Mouse (Mus musculus) macrophage (primary cell): ENCODE data around the gene Sptssa. TPM values are rescaled to one million over a fixed set of nuclear protein-coding genes. Genes with fewer than 3 reads are reported as not detected.
"Not testable (repeated sequence)": the region's sequence is repeated elsewhere in the genome, so short reads cannot be mapped to it uniquely, and the experiment has no call there.

Source experiments
- H3K27ac ChIP-seq: fragments of 350-480 bp; formaldehyde crosslinking; 2 replicates; pipeline ENCODE4 v1.9.0; 2021
- H3K36me3 ChIP-seq: fragments of 350-480 bp; formaldehyde crosslinking; 2 replicates; pipeline ENCODE4 v1.9.0; 2021; ENCODE audit errors: inconsistent target
- H3K4me3 ChIP-seq: fragments of 350-480 bp; formaldehyde crosslinking; 2 replicates; pipeline ENCODE4 v1.9.0; 2021; ENCODE audit errors: inconsistent target
- H3K79me2 ChIP-seq: fragments of 350-480 bp; formaldehyde crosslinking; 2 replicates; pipeline ENCODE4 v1.9.0; 2021; ENCODE audit errors: inconsistent target
- WGBS: methylation state at CpG from one replicate; pipeline ENCODE4 v1.1.7; 2026; ENCODE audit warnings: inconsistent platforms; ENCODE audit not compliant: missing documents; 5-methylcytosine and 5-hydroxymethylcytosine counted together
- polyA plus RNA-seq: library from polyadenylated mRNA; stranded (reverse); fragments of 250-400 nt; gene quantifications from 3 replicates; pipeline ENCODE4 v1.2.4, GENCODE M21; 2018; ENCODE audit warnings: inconsistent platforms

Sptssa gene
- polyA plus RNA-seq, 1 experiment from 2014 or later, result 132 TPM

GRCm38 (mm10) chr12:54665526-54665925 lies 9.2 kb upstream of the Sptssa start:
- no peak overlapping the region for H3K4me3 ChIP-seq
- no peaks in the 10 kb centered on the region for H3K79me2 ChIP-seq
- H3K36me3 ChIP-seq, result peaks cover 11% of the 10 kb centered on the region; the same call in 1 of the 2 replicates
- no peak overlapping the region for H3K27ac ChIP-seq
- 93% methylated on average over 6 of the region's 6 CpGs for WGBS

- H3K79me2 ChIP-seq, H3K4me3 ChIP-seq, H3K36me3 ChIP-seq, H3K27ac ChIP-seq: not testable (repeated sequence)
- 93% methylated on average over 5 of the region's 5 CpGs for whole genome bisulfite sequencing
Observed at GRCm38 (mm10) chr12:54661470-54661869, 5.1 kb upstream of the Sptssa start.

DNA sequence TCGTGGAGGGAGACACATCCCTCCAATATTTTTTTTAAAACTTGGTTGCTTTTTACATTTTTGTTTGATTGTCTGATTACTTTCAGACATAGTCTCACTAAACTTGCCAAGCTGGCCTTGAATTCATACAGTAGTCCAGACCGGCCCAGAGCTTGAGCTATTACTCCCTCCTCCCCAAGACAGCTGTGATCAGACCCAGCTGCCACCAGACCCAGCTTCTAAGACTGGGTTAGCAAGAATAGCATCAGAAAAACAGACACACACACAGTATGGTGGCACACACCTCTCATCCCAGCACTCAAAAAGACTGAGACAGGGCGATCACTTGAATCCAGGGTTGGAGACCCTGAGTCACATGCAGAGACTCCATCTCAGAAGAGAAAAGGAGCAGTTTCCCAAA lies 3.5 kb upstream of the Sptssa start:
- Histone ChIP-seq H3K4me3 (no peak overlapping the region), H3K27ac (no peak overlapping the region), H3K36me3 (no peaks in the 10 kb centered on the region), H3K79me2 (peaks cover 9% of the 10 kb centered on the region)
- 100% methylated on average over 3 of the region's 3 CpGs for WGBS

- 39% methylated on average over 7 of the region's 7 CpGs for WGBS
- no peaks in the 10 kb centered on the region for H3K36me3 ChIP-seq
- H3K79me2 ChIP-seq, result peaks cover 22% of the 10 kb centered on the region
- H3K27ac ChIP-seq, result no peak overlapping the region
- H3K4me3 ChIP-seq, result no peak overlapping the region
Observed at GRCm38 (mm10) chr12:54658425-54659092, 2.2 kb upstream of the Sptssa start.

- Histone ChIP-seq H3K4me3 (no peak overlapping the region), H3K27ac (no peak overlapping the region), H3K36me3 (no peaks in the 10 kb centered on the region), H3K79me2 (peaks cover 28% of the 10 kb centered on the region)
- WGBS, result 97% methylated on average over 5 of the region's 5 CpGs
Observed at GRCm38 (mm10) chr12:54657951-54658350, 1.6 kb upstream of the Sptssa start.

- Histone ChIP-seq H3K27ac (no peak overlapping the region), H3K36me3 (no peaks in the 10 kb centered on the region), H3K4me3 (no peak overlapping the region), H3K79me2 (peaks cover 35% of the 10 kb centered on the region)
- 73% methylated on average over 2 of the region's 2 CpGs for WGBS
Observed at GRCm38 (mm10) chr12:54657226-54657625, 853 bp upstream of the Sptssa start.

- Histone ChIP-seq H3K79me2 (peaks cover 47% of the 10 kb centered on the region), H3K4me3 (peak overlapping the region; percentile 94), H3K36me3 (no peaks in the 10 kb centered on the region), H3K27ac (peak overlapping the region; percentile 96)
- 1% methylated on average over 22 of the region's 22 CpGs for WGBS
Observed at GRCm38 (mm10) chr12:54656039-54656395, 356 bp downstream of the Sptssa start.

DNA sequence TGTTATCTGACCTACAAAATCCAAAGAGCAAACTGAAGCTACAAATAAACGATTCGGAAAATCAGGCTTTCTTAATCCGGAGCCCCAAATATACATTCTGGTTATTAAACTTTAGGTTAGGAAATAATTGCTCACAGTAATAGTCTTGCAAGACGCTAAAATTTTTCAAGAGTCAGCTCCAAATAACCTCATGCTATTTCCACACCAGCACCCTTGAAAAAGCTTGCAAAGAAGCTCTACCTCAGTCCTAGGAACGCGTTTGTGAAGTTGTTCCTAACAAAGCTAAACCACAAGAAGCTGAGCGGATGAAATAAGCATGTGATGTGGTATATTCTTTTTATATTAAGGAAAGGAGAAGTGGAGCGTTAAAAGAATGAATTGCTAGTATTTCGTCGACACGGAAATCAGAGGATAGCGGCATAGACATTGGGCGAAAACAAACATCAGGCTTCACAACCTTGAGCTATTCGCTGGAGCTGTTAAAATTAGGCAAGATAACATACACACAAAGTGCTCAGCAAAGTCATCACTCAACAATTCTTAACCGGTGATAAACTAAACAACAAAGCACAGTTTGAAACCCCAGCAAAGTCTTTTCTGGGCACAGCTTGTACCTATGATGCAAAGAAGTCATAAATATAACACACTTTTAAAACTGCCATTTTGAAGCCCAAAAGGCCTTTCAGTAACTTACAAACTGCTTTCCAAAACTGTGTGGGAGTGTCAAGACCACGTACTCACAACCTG lies 908 bp downstream of the Sptssa start:
- Histone ChIP-seq H3K36me3 (0 out of 2 replicates have a peak, but pooled peaks cover 3% of the 10 kb centered on the region), H3K27ac (peak overlapping the region; percentile 96), H3K4me3 (peak overlapping the region; percentile 94), H3K79me2 (peaks cover 53% of the 10 kb centered on the region)
- 8% methylated on average over 16 of the region's 16 CpGs for WGBS

GRCm38 (mm10) chr12:54654741-54655140 lies 1.6 kb downstream of the Sptssa start:
- peak overlapping the region; percentile 94 for H3K4me3 ChIP-seq
- peaks cover 60% of the 10 kb centered on the region for H3K79me2 ChIP-seq
- H3K27ac ChIP-seq, result peak overlapping the region; percentile 96
- WGBS, result 0% methylated on average over 1 of the region's 1 CpGs
- 0 out of 2 replicates have a peak, but pooled peaks cover 7% of the 10 kb centered on the region for H3K36me3 ChIP-seq

- Histone ChIP-seq H3K4me3 (peak overlapping the region; percentile 94), H3K36me3 (peaks cover 7% of the 10 kb centered on the region; the same call in 1 of the 2 replicates), H3K27ac (peak overlapping the region; percentile 96), H3K79me2 (peaks cover 66% of the 10 kb centered on the region)
- 26% methylated on average over 4 of the region's 4 CpGs for WGBS
Observed at GRCm38 (mm10) chr12:54654141-54654540, 2.2 kb downstream of the Sptssa start.

DNA sequence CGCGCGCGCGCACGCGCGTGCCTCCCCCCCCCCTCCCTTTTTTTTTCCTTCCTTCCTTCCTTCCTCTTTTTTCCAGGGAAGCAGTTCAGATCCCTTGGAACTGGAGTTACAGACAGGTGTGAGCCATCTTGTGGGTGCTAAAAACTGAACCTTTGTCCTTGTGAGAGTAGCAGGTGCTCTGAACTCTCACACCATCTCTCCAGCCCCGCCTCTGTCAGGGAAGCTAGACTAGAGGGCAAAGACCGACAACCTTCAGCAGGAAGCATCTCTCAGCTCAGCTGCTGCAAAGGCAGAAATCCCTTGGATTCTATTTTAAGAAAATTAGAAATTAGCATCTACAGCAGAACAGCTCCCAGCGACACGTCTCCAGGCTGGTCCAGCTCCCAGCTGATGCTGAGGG lies 4.0 kb downstream of the Sptssa start:
- peaks cover 84% of the 10 kb centered on the region for H3K79me2 ChIP-seq
- no peak overlapping the region for H3K27ac ChIP-seq
- peaks cover 17% of the 10 kb centered on the region for H3K36me3 ChIP-seq
- 17% methylated on average over 12 of the region's 12 CpGs for WGBS
- no peak overlapping the region for H3K4me3 ChIP-seq

GRCm38 (mm10) chr12:54651820-54652219 lies 4.6 kb downstream of the Sptssa start:
- Histone ChIP-seq H3K27ac (no peak overlapping the region), H3K36me3 (peaks cover 20% of the 10 kb centered on the region), H3K79me2 (peaks cover 89% of the 10 kb centered on the region), H3K4me3 (no peak overlapping the region)
- 34% methylated on average over 8 of the region's 8 CpGs for WGBS

DNA sequence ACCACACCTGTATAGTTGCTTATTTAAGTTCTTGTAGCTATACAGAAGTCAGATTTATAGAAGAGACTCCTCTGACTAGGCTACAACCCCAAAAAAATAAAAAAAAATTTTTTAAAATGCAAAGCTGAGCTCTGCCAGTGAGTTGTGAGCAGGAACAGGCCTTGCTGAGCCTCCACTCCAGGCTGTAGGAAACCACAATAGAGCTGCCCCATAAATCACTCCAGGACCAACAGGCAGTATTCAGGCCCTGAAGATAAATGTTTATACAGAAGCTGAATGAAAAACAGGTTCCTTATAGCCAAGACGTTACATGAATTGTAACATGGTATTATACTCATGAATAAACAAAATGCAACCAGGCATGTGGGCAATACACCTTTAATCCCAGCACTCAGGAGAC lies 5.2 kb downstream of the Sptssa start:
- Histone ChIP-seq H3K27ac (no peak overlapping the region), H3K4me3 (no peak overlapping the region), H3K79me2 (peaks cover 96% of the 10 kb centered on the region), H3K36me3 (peaks cover 20% of the 10 kb centered on the region)
- 71% methylated on average over 1 of the region's 1 CpGs for WGBS

DNA sequence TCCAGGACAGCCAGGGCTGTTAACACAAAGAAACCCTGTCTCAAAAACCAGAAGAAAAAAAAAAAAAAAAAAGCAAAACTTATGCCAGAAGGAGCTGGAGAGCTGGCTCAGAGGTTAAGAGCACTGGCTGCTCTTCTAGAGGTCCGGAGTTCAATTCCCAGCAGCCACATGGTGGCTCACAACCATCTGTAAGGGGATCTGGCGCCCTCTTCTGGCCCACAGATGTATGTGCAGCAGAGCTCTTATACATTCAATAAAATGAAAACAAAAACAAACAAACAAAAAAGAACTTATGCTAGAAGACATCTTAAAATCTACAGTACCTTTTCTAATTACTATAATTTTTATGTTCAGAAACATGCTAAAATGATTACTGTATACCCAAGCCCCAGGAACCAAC lies 11.4 kb downstream of the Sptssa start:
- Histone ChIP-seq H3K36me3 (peaks cover 18% of the 10 kb centered on the region), H3K79me2 (peaks cover 50% of the 10 kb centered on the region), H3K27ac (no peak overlapping the region), H3K4me3 (no peak overlapping the region)
- WGBS, result 100% methylated on average over 2 of the region's 2 CpGs

DNA sequence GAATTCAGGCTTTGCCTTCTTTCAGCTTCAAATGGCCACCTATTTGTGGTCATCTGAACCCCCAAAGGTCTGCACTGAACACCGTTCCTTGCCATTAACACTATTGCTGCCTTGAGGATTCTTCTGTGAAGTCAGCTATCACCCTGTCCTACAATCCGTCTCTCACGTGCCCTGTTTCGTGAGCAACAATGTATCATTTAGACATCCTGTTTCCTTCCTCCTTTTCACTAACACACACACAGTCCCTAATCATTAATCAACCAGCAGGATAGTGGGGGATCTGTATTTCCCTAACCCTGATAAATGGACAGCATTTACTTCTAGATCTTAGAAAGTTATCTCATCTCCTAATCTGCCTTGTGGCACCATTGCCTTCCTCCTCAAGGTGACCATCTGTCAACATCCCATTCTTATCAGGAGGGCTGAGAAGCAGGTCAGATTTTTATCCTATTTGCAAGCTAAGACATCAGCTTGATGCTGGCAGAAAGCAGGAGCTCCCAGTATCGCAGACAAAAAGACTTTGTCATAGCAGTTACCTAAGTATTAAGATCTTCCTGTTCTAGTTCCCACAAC lies 13.0 kb downstream of the Sptssa start:
- Histone ChIP-seq H3K4me3 (no peak overlapping the region), H3K36me3 (peaks cover 18% of the 10 kb centered on the region), H3K27ac (no peak overlapping the region), H3K79me2 (peaks cover 34% of the 10 kb centered on the region)
- WGBS, result 20% methylated on average over 5 of the region's 5 CpGs
